Mouse (Mus musculus): ENCODE results near the gene Mettl7b. TPM values are rescaled to one million over a fixed set of nuclear protein-coding genes. Genes with fewer than 3 reads are reported as not detected.

Gene Mettl7b
- polyA plus RNA-seq, 1 experiment from 2014 or later, result not detected

- H3K4me1 ChIP-seq (ENCODE audit: control insufficient read depth in 2 of 2, insufficient read depth in 2 of 2, low read length in 2 of 2), result no peaks in the 10 kb centered on the region
- no peak overlapping the region for H3K9ac ChIP-seq (ENCODE audit: low read length)
- no peak overlapping the region for H3K4me2 ChIP-seq (ENCODE audit: low read length)
- H3K27ac ChIP-seq (replicated peaks in 1 of 2; ENCODE audit: control insufficient read depth in 1 of 2, insufficient read depth in 1 of 2, low read depth in 2 of 2, low read length in 2 of 2), result no peak overlapping the region
- H3K9me3 ChIP-seq (ENCODE audit: control insufficient read depth, low read length), result no peaks in the 10 kb centered on the region
- H3K4me3 ChIP-seq (ENCODE audit: control insufficient read depth in 1 of 2, insufficient read depth in 1 of 2, low read depth in 1 of 2, low read length in 2 of 2), result no peak overlapping the region
- ATAC-seq (ENCODE audit: insufficient number of reproducible peaks, insufficient read depth, low FRiP score, low read depth), result no peak
- 22% methylated on average over 1 of the region's 1 CpGs for WGBS
- no peaks in the 10 kb centered on the region for H3K27me3 ChIP-seq (ENCODE audit: control insufficient read depth, insufficient read depth, low read length)
- H3K36me3 ChIP-seq (ENCODE audit: control insufficient read depth, insufficient read depth, low read length), result no peaks in the 10 kb centered on the region
Measured at GRCm38 (mm10) chr10:128968341-128968749, 7.6 kb upstream of the Mettl7b start.

GRCm38 (mm10) chr10:128965871-128966270 lies 5.1 kb upstream of the Mettl7b start:
- no peaks in the 10 kb centered on the region for H3K4me1 ChIP-seq (ENCODE audit: control insufficient read depth in 2 of 2, insufficient read depth in 2 of 2, low read length in 2 of 2)
- no peak overlapping the region for H3K4me2 ChIP-seq (ENCODE audit: low read length)
- no peaks in the 10 kb centered on the region for H3K9me3 ChIP-seq (ENCODE audit: control insufficient read depth, low read length)
- no peaks in the 10 kb centered on the region for H3K27me3 ChIP-seq (ENCODE audit: control insufficient read depth, insufficient read depth, low read length)
- no peak for ATAC-seq (ENCODE audit: insufficient number of reproducible peaks, insufficient read depth, low FRiP score, low read depth)
- H3K36me3 ChIP-seq (ENCODE audit: control insufficient read depth, insufficient read depth, low read length), result no peaks in the 10 kb centered on the region
- 86% methylated on average over 6 of the region's 6 CpGs for WGBS
- no peak overlapping the region for H3K4me3 ChIP-seq (ENCODE audit: control insufficient read depth in 1 of 2, insufficient read depth in 1 of 2, low read depth in 1 of 2, low read length in 2 of 2)
- H3K27ac ChIP-seq (replicated peaks in 1 of 2; ENCODE audit: control insufficient read depth in 1 of 2, insufficient read depth in 1 of 2, low read depth in 2 of 2, low read length in 2 of 2), result no peak overlapping the region
- no peak overlapping the region for H3K9ac ChIP-seq (ENCODE audit: low read length)

GRCm38 (mm10) chr10:128964961-128965360 lies 4.2 kb upstream of the Mettl7b start:
- no peak overlapping the region for H3K4me3 ChIP-seq (ENCODE audit: control insufficient read depth in 1 of 2, insufficient read depth in 1 of 2, low read depth in 1 of 2, low read length in 2 of 2)
- H3K9ac ChIP-seq (ENCODE audit: low read length), result no peak overlapping the region
- H3K9me3 ChIP-seq (ENCODE audit: control insufficient read depth, low read length), result no peaks in the 10 kb centered on the region
- no peaks in the 10 kb centered on the region for H3K27me3 ChIP-seq (ENCODE audit: control insufficient read depth, insufficient read depth, low read length)
- H3K36me3 ChIP-seq (ENCODE audit: control insufficient read depth, insufficient read depth, low read length), result no peaks in the 10 kb centered on the region
- 63% methylated on average over 2 of the region's 2 CpGs for WGBS
- no peak for ATAC-seq (ENCODE audit: insufficient number of reproducible peaks, insufficient read depth, low FRiP score, low read depth)
- H3K4me1 ChIP-seq (ENCODE audit: control insufficient read depth in 2 of 2, insufficient read depth in 2 of 2, low read length in 2 of 2), result no peaks in the 10 kb centered on the region; a peak in 1 of 4 replicates
- H3K4me2 ChIP-seq (ENCODE audit: low read length), result no peak overlapping the region
- no peak overlapping the region for H3K27ac ChIP-seq (replicated peaks in 1 of 2; ENCODE audit: control insufficient read depth in 1 of 2, insufficient read depth in 1 of 2, low read depth in 2 of 2, low read length in 2 of 2)

GRCm38 (mm10) chr10:128960142-128960541 lies 646 bp downstream of the Mettl7b start:
- H3K27me3 ChIP-seq (ENCODE audit: control insufficient read depth, insufficient read depth, low read length), result no peaks in the 10 kb centered on the region; the same call in 1 of the 2 replicates
- no peak overlapping the region for H3K27ac ChIP-seq (replicated peaks in 1 of 2; ENCODE audit: control insufficient read depth in 1 of 2, insufficient read depth in 1 of 2, low read depth in 2 of 2, low read length in 2 of 2)
- H3K4me3 ChIP-seq (ENCODE audit: control insufficient read depth in 1 of 2, insufficient read depth in 1 of 2, low read depth in 1 of 2, low read length in 2 of 2), result no peak overlapping the region
- no peak overlapping the region for H3K4me2 ChIP-seq (ENCODE audit: low read length)
- no peaks in the 10 kb centered on the region for H3K9me3 ChIP-seq (ENCODE audit: control insufficient read depth, low read length)
- 62% methylated on average over 4 of the region's 4 CpGs for WGBS
- H3K4me1 ChIP-seq (ENCODE audit: control insufficient read depth in 2 of 2, insufficient read depth in 2 of 2, low read length in 2 of 2), result no peaks in the 10 kb centered on the region; a peak in 1 of 4 replicates
- H3K9ac ChIP-seq (ENCODE audit: low read length), result no peak overlapping the region
- no peaks in the 10 kb centered on the region for H3K36me3 ChIP-seq (ENCODE audit: control insufficient read depth, insufficient read depth, low read length)
- no peak for ATAC-seq (ENCODE audit: insufficient number of reproducible peaks, insufficient read depth, low FRiP score, low read depth)

- ATAC-seq (ENCODE audit: insufficient number of reproducible peaks, insufficient read depth, low FRiP score, low read depth), result no peak
- Histone ChIP-seq H3K36me3 (ENCODE audit: control insufficient read depth, insufficient read depth, low read length) (no peaks in the 10 kb centered on the region), H3K4me2 (ENCODE audit: low read length) (no peak overlapping the region), H3K9ac (ENCODE audit: low read length) (no peak overlapping the region), H3K27me3 (ENCODE audit: control insufficient read depth, insufficient read depth, low read length) (no peaks in the 10 kb centered on the region; the same call in 1 of the 2 replicates), H3K4me3 (ENCODE audit: control insufficient read depth in 1 of 2, insufficient read depth in 1 of 2, low read depth in 1 of 2, low read length in 2 of 2) (no peak overlapping the region), H3K27ac (replicated peaks in 1 of 2; ENCODE audit: control insufficient read depth in 1 of 2, insufficient read depth in 1 of 2, low read depth in 2 of 2, low read length in 2 of 2) (no peak overlapping the region), H3K4me1 (ENCODE audit: control insufficient read depth in 2 of 2, insufficient read depth in 2 of 2, low read length in 2 of 2) (no peaks in the 10 kb centered on the region; a peak in 1 of 4 replicates), H3K9me3 (ENCODE audit: control insufficient read depth, low read length) (no peaks in the 10 kb centered on the region)
- WGBS, result 67% methylated on average over 10 of the region's 10 CpGs
Measured at GRCm38 (mm10) chr10:128958340-128958739, 2.4 kb downstream of the Mettl7b start.

GRCm38 (mm10) chr10:128950208-128950887 lies 10.4 kb downstream of the Mettl7b start:
- Histone ChIP-seq H3K9me3 (ENCODE audit: control insufficient read depth, low read length) (no peaks in the 10 kb centered on the region), H3K36me3 (ENCODE audit: control insufficient read depth, insufficient read depth, low read length) (no peaks in the 10 kb centered on the region), H3K4me3 (ENCODE audit: control insufficient read depth in 1 of 2, insufficient read depth in 1 of 2, low read depth in 1 of 2, low read length in 2 of 2) (no peak overlapping the region), H3K27me3 (ENCODE audit: control insufficient read depth, insufficient read depth, low read length) (no peaks in the 10 kb centered on the region), H3K27ac (replicated peaks in 1 of 2; ENCODE audit: control insufficient read depth in 1 of 2, insufficient read depth in 1 of 2, low read depth in 2 of 2, low read length in 2 of 2) (no peak overlapping the region), H3K9ac (ENCODE audit: low read length) (no peak overlapping the region), H3K4me1 (ENCODE audit: control insufficient read depth in 2 of 2, insufficient read depth in 2 of 2, low read length in 2 of 2) (no peaks in the 10 kb centered on the region), H3K4me2 (ENCODE audit: low read length) (no peak overlapping the region)
- WGBS, result 57% methylated on average over 14 of the region's 16 CpGs
- no peak for ATAC-seq (ENCODE audit: insufficient number of reproducible peaks, insufficient read depth, low FRiP score, low read depth)

GRCm38 (mm10) chr10:128947496-128947895 lies 13.3 kb downstream of the Mettl7b start:
- Histone ChIP-seq H3K4me1 (ENCODE audit: control insufficient read depth in 2 of 2, insufficient read depth in 2 of 2, low read length in 2 of 2) (no peaks in the 10 kb centered on the region), H3K27me3 (ENCODE audit: control insufficient read depth, insufficient read depth, low read length) (no peaks in the 10 kb centered on the region), H3K4me3 (ENCODE audit: control insufficient read depth in 1 of 2, insufficient read depth in 1 of 2, low read depth in 1 of 2, low read length in 2 of 2) (no peak overlapping the region), H3K4me2 (ENCODE audit: low read length) (no peak overlapping the region), H3K27ac (replicated peaks in 1 of 2; ENCODE audit: control insufficient read depth in 1 of 2, insufficient read depth in 1 of 2, low read depth in 2 of 2, low read length in 2 of 2) (no peak overlapping the region), H3K9me3 (ENCODE audit: control insufficient read depth, low read length) (no peaks in the 10 kb centered on the region), H3K9ac (ENCODE audit: low read length) (no peak overlapping the region), H3K36me3 (ENCODE audit: control insufficient read depth, insufficient read depth, low read length) (no peaks in the 10 kb centered on the region)
- 82% methylated on average over 4 of the region's 4 CpGs for WGBS
- ATAC-seq (ENCODE audit: insufficient number of reproducible peaks, insufficient read depth, low FRiP score, low read depth), result no peak

- Histone ChIP-seq H3K4me1 (ENCODE audit: control insufficient read depth in 2 of 2, insufficient read depth in 2 of 2, low read length in 2 of 2) (no peaks in the 10 kb centered on the region), H3K4me2 (ENCODE audit: low read length) (no peak overlapping the region), H3K9ac (ENCODE audit: low read length) (no peak overlapping the region), H3K4me3 (ENCODE audit: control insufficient read depth in 1 of 2, insufficient read depth in 1 of 2, low read depth in 1 of 2, low read length in 2 of 2) (no peak overlapping the region), H3K27me3 (ENCODE audit: control insufficient read depth, insufficient read depth, low read length) (no peaks in the 10 kb centered on the region), H3K36me3 (ENCODE audit: control insufficient read depth, insufficient read depth, low read length) (no peaks in the 10 kb centered on the region), H3K9me3 (ENCODE audit: control insufficient read depth, low read length) (no peaks in the 10 kb centered on the region), H3K27ac (replicated peaks in 1 of 2; ENCODE audit: control insufficient read depth in 1 of 2, insufficient read depth in 1 of 2, low read depth in 2 of 2, low read length in 2 of 2) (no peak overlapping the region)
- 35% methylated on average over 3 of the region's 3 CpGs for WGBS
- no peak for ATAC-seq (ENCODE audit: insufficient number of reproducible peaks, insufficient read depth, low FRiP score, low read depth)
Measured at GRCm38 (mm10) chr10:128945675-128946074, 15.1 kb downstream of the Mettl7b start.

Data from heart, embryonic 14.5 days (tissue).